Mouse (Mus musculus) kidney, adult 11 months (tissue): ENCODE results near the gene Sema6d.

ENCODE experiments used
- DNase-seq: peaks from one replicate; pipeline ENCODE4 v3.0.0; 2022

Sema6d gene

GRCm38 (mm10) chr2:124089813-124090230, at the start of gene Sema6d:
Gene Sema6d (plus strand): TSS chr2:124089969.
- DNase-seq = no peak

- no peak for DNase-seq
These were observed 29.9 kb upstream of the Sema6d start for GRCm38 (mm10) chr2:124059910-124060309.

- DNase-seq = no peak
These were observed 21.4 kb upstream of the Sema6d start for GRCm38 (mm10) chr2:124068380-124068779.

- DNase-seq = no peak
These were observed 19.1 kb upstream of the Sema6d start for GRCm38 (mm10) chr2:124070664-124071063.

GRCm38 (mm10) chr2:124071380-124071779, 18.4 kb upstream of the Sema6d start:
- no peak for DNase-seq

GRCm38 (mm10) chr2:124090231-124091141, 717 bp downstream of the Sema6d start:
- DNase-seq = no peak

GRCm38 (mm10) chr2:124099697-124100096, 9.9 kb downstream of the Sema6d start:
- DNase-seq = no peak

GRCm38 (mm10) chr2:124100486-124101200, 10.9 kb downstream of the Sema6d start:
- DNase-seq = peak; percentile 4

- DNase-seq = no peak
These were observed 11.4 kb downstream of the Sema6d start for GRCm38 (mm10) chr2:124101201-124101517.

- DNase-seq = no peak
These were observed 11.8 kb downstream of the Sema6d start for GRCm38 (mm10) chr2:124101580-124101979.

GRCm38 (mm10) chr2:124103277-124103676, 13.5 kb downstream of the Sema6d start:
- DNase-seq = no peak

- DNase-seq = no peak
These were observed 28.9 kb downstream of the Sema6d start for GRCm38 (mm10) chr2:124118469-124119243.

GRCm38 (mm10) chr2:124120355-124120754, 30.6 kb downstream of the Sema6d start:
- no peak for DNase-seq

- no peak for DNase-seq
These were observed 31.8 kb downstream of the Sema6d start for GRCm38 (mm10) chr2:124121539-124121938.

GRCm38 (mm10) chr2:124125504-124125903, 35.7 kb downstream of the Sema6d start:
- no peak for DNase-seq

- DNase-seq = no peak
These were observed 37.1 kb downstream of the Sema6d start for GRCm38 (mm10) chr2:124126853-124127252.

GRCm38 (mm10) chr2:124130876-124131275, 41.1 kb downstream of the Sema6d start:
- no peak for DNase-seq

GRCm38 (mm10) chr2:124141510-124142044, 51.8 kb downstream of the Sema6d start:
- DNase-seq = no peak

GRCm38 (mm10) chr2:124145528-124145927, 55.8 kb downstream of the Sema6d start:
- DNase-seq = no peak

- DNase-seq = no peak
These were observed 68.4 kb downstream of the Sema6d start for GRCm38 (mm10) chr2:124158158-124158557.

- DNase-seq = no peak
These were observed 72.3 kb downstream of the Sema6d start for GRCm38 (mm10) chr2:124162001-124162599.

GRCm38 (mm10) chr2:124168411-124168810, 78.6 kb downstream of the Sema6d start:
- no peak for DNase-seq

- no peak for DNase-seq
These were observed 81.9 kb downstream of the Sema6d start for GRCm38 (mm10) chr2:124171718-124172117.
